Mouse (Mus musculus) liver, embryonic 11.5 days (tissue): ENCODE results near the gene Tfam. TPM values are rescaled to one million over a fixed set of nuclear protein-coding genes. Genes with fewer than 3 reads are reported as not detected.

Experiments
- ATAC-seq: fragments of 200-750 bp; cut with Nextera tagmentation; replicated peaks from 2 replicates; pipeline ENCODE4 v1.8.0; 2017; ENCODE audit warnings: moderate number of reproducible peaks, mild to moderate bottlenecking, moderate TSS enrichment, moderate library complexity; ENCODE audit not compliant: low FRiP score
- DNase-seq: peaks from one replicate; pipeline ENCODE4 v3.0.0-alpha.2; 2017; ENCODE audit warnings: low spot score
- H3K27ac ChIP-seq: fragments of 300-500 bp; sonication (generic); 2 replicates; pipeline ENCODE4 v1.5.1; 2014; ENCODE audit warnings: mild to moderate bottlenecking, low read depth, low read length, control low read depth
- H3K27me3 ChIP-seq: fragments of 300-500 bp; sonication (generic); replicated peaks from 2 replicates; pipeline ENCODE4 v1.6.1; 2014; ENCODE audit warnings: low read length, mixed read lengths; ENCODE audit not compliant: control insufficient read depth, insufficient read depth
- H3K36me3 ChIP-seq: fragments of 300-500 bp; sonication (generic); 2 replicates; pipeline ENCODE4 v1.6.1; 2014; ENCODE audit warnings: mild to moderate bottlenecking, low read length, moderate library complexity, mixed read lengths; ENCODE audit not compliant: control insufficient read depth, insufficient read depth
- H3K4me1 ChIP-seq: fragments of 300-500 bp; sonication (generic); replicated peaks from 2 replicates; pipeline ENCODE4 v1.6.1; 2014; ENCODE audit warnings: low read length, mixed read lengths; ENCODE audit not compliant: control insufficient read depth, insufficient read depth
- H3K4me2 ChIP-seq: fragments of 300-500 bp; sonication (generic); 2 replicates; pipeline ENCODE4 v1.6.1; 2014; ENCODE audit warnings: mild to moderate bottlenecking, control low read depth, moderate library complexity
- H3K4me3 ChIP-seq: fragments of 300-500 bp; sonication (generic); 2 replicates; pipeline ENCODE4 v1.5.1; 2014; ENCODE audit warnings: low read depth, low read length, control low read depth
- H3K9ac ChIP-seq: fragments of 300-500 bp; sonication (generic); 2 replicates; pipeline ENCODE4 v1.6.1; 2014; ENCODE audit warnings: low read depth, low read length, control low read depth
- H3K9me3 ChIP-seq: fragments of 300-500 bp; sonication (generic); 2 replicates; pipeline ENCODE4 v1.6.1; 2016; ENCODE audit warnings: low read length, inconsistent platforms, mixed read lengths; ENCODE audit not compliant: control insufficient read depth
- WGBS: fragments of 180-500 bp; shearing (Covaris S2); extraction: QIAGEN DNeasy Blood & Tissue Kit; methylation state at CpG from one replicate; pipeline ENCODE4 v1.1.7; 2014; 5-methylcytosine and 5-hydroxymethylcytosine counted together
- polyA plus RNA-seq: library from polyadenylated mRNA; unstranded; fragments of >200 nt; fragmentation: Nextera tagmentation; extraction: Ambion mirVana; gene quantifications from 2 replicates; pipeline ENCODE4 v1.2.1, GENCODE M21; 2014

Tfam gene
- polyA plus RNA-seq, 1 experiment from 2014 or later: 104 TPM

DNA sequence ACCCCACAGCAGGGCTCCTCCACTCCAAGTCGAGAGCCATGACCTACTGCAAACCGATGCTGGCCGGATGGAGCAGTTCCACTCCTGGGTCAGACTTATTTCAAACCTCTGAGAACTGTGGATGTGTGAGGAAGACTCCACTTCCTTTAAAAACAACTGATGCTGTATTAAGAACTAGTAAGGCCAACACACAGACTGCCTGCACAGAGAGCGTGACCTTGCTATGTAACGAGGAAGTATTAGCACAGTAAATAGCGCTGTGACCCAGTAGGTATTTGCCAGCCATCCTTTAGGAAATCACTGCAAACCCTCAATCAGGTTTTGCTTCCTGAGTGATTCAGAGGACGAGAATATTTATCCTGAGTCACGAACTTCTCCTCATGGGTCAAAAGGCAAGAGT, 23.6 kb upstream of the Tfam start:
- H3K36me3 ChIP-seq: no peaks in the 10 kb centered on the region; the same call in 1 of the 2 replicates
- no peak overlapping the region for H3K4me2 ChIP-seq

DNA sequence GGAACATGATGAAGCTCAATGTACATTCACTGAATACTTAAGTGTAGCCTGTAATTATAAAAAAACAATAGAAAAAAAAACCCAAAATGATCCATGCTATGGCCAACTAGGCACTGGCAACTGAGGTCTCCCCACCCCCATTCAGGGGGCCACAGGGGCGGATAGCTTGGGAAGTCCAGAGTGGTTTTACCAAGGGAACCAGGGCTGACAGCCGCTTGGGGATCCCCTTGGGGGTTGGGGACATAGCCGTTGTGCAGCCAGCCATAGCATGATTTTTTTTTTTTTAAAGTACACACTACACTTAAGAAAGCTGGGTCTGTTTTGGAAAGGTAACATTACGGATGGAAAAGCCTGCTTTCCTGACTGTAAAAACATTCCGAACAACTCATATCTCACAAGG, 20.9 kb upstream of the Tfam start:
- 88% methylated on average over 5 of the region's 5 CpGs for WGBS
- ATAC-seq (no peak), DNase-seq (no peak)
- Histone ChIP-seq H3K9ac (no peak overlapping the region), H3K36me3 (no peaks in the 10 kb centered on the region; the same call in 1 of the 2 replicates), H3K4me3 (no peak overlapping the region), H3K27me3 (no peaks in the 10 kb centered on the region), H3K27ac (no peak overlapping the region), H3K4me2 (no peak overlapping the region), H3K9me3 (no peaks in the 10 kb centered on the region), H3K4me1 (no peaks in the 10 kb centered on the region)

More for the DNA sequence above, 23.6 kb upstream of the Tfam start:
- Histone ChIP-seq H3K9ac (no peak overlapping the region), H3K27ac (no peak overlapping the region), H3K27me3 (no peaks in the 10 kb centered on the region), H3K4me1 (no peaks in the 10 kb centered on the region), H3K9me3 (no peaks in the 10 kb centered on the region), H3K4me3 (no peak overlapping the region)
- no peak for DNase-seq
- 0 out of 2 replicates have a peak, but pooled peaks have one; percentile 15 for ATAC-seq
- WGBS: 80% methylated on average over 8 of the region's 8 CpGs

DNA sequence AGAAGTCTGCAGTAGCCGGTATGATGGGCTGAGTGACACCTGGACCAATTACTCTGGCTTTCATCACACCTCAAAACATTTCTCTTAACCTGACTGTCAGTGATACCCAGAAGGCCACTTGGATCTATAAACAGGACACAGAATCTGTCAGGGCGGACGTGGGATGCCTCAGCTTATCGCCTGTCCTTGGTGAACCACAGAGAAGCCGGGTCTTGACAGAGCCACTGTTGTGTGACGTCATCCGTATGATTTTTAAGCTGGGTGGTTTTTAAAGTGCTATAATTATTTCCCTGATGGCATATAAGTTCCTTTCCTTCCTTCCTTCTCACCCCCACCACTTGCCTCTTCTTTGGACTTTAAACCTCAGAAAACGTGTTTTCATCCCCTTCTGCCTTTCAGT, 20.4 kb upstream of the Tfam start:
- Histone ChIP-seq H3K36me3 (no peaks in the 10 kb centered on the region; the same call in 1 of the 2 replicates), H3K27me3 (no peaks in the 10 kb centered on the region), H3K4me3 (no peak overlapping the region), H3K9me3 (no peaks in the 10 kb centered on the region), H3K4me1 (no peaks in the 10 kb centered on the region), H3K4me2 (no peak overlapping the region), H3K9ac (no peak overlapping the region), H3K27ac (no peak overlapping the region)
- DNase-seq (no peak), ATAC-seq (no peak)
- 80% methylated on average over 8 of the region's 8 CpGs for WGBS

DNA sequence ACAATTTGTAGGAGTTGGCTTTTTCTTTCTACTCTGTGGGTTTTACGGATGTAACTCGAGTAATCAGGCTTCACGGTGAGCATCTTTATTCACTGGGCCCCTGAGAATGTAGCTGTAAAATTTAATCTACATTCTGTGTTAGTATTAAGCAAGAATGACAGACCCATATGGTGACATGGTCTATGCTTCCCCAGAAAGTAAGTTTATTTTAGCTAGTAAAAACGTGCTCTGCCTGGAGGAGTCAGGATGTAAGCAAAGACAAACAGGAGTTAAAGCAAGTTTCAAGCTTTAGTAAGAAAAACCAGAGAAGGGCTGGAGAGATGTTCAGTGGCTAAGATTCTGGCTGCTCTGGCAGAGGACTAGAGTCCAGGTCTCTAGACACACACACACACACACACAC, 15.1 kb upstream of the Tfam start:
- no peak overlapping the region for H3K9ac ChIP-seq
- DNase-seq: no peak
- no peak overlapping the region for H3K27ac ChIP-seq
- H3K4me3 ChIP-seq: no peak overlapping the region
- H3K9me3 ChIP-seq: no peaks in the 10 kb centered on the region
- H3K4me1 ChIP-seq: no peaks in the 10 kb centered on the region
- H3K36me3 ChIP-seq: no peaks in the 10 kb centered on the region; the same call in 1 of the 2 replicates
- no peak overlapping the region for H3K4me2 ChIP-seq
- no peak for ATAC-seq
- no peaks in the 10 kb centered on the region for H3K27me3 ChIP-seq
- 81% methylated on average over 4 of the region's 4 CpGs for WGBS

DNA sequence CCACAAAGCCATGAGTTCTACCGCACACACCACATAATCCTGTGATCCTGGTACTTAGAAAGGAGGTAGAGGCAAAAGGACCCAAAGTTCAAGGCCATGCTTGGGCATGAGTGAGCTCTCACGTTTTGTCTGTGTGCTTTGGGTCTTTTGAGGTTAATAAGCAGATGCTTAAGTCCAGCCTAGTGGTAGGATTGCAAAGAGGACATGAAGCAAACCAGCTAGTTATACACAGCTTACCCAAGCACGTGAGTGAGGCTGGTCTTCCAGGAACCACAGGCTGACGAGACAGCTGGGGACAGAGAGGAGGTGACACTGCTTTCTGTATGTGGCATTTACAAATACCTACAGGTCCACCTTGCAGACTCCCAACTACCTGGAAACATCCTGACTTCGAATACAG, 14.3 kb upstream of the Tfam start:
- H3K9me3 ChIP-seq: no peaks in the 10 kb centered on the region
- no peaks in the 10 kb centered on the region; the same call in 1 of the 2 replicates for H3K36me3 ChIP-seq
- whole genome bisulfite sequencing: 70% methylated on average over 5 of the region's 5 CpGs
- ATAC-seq (no peak), DNase-seq (no peak)
- no peak overlapping the region for H3K4me3 ChIP-seq
- H3K4me2 ChIP-seq: no peak overlapping the region
- no peak overlapping the region for H3K9ac ChIP-seq
- H3K27me3 ChIP-seq: no peaks in the 10 kb centered on the region
- no peaks in the 10 kb centered on the region for H3K4me1 ChIP-seq
- no peak overlapping the region for H3K27ac ChIP-seq

DNA sequence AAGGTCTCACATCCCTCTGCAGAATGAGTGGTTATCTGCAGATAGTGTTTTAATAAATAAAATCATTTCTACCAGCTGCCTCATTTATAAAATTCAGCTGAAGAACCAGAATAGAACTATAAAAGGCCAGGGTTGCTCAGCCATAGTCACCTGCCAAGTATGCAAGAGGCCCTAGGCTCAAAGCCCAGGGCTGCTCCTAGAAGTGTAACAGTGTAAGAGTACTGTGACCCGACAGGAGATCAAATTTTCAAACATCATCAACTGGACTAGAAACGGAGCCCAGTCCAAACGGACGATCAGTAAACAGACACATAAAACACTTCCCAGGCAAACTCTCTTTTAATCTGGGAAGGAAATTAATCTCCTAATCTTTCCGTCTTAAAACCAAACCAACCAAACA, 13.8 kb upstream of the Tfam start:
- H3K36me3 ChIP-seq: no peaks in the 10 kb centered on the region; the same call in 1 of the 2 replicates
- no peaks in the 10 kb centered on the region for H3K9me3 ChIP-seq
- no peak for ATAC-seq
- H3K4me1 ChIP-seq: no peaks in the 10 kb centered on the region
- WGBS: 78% methylated on average over 5 of the region's 5 CpGs
- H3K27me3 ChIP-seq: no peaks in the 10 kb centered on the region
- no peak overlapping the region for H3K4me2 ChIP-seq
- DNase-seq: no peak
- no peak overlapping the region for H3K4me3 ChIP-seq
- no peak overlapping the region for H3K9ac ChIP-seq
- H3K27ac ChIP-seq: no peak overlapping the region

DNA sequence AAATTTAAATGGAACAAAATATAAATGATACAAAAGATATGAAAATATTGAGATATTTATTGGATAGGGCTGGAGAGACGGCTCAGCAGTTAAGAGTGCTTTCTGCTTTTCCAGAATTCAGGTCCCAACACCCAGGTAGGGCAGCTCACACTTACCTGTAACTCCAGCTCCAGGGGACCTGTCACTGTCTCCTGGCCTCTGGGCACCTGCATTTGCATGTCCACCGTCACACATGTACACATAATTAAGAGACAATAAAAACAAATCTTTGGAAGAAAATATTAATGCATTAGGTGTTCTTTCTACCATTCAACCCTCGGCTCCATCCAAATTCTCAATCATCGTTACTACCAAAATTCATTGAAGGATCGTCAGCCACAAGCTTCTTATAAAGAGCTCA, 13.2 kb upstream of the Tfam start:
- Histone ChIP-seq H3K27ac (no peak overlapping the region), H3K27me3 (no peaks in the 10 kb centered on the region), H3K36me3 (no peaks in the 10 kb centered on the region), H3K4me3 (no peak overlapping the region), H3K9me3 (no peaks in the 10 kb centered on the region), H3K9ac (no peak overlapping the region), H3K4me2 (no peak overlapping the region), H3K4me1 (no peaks in the 10 kb centered on the region)
- WGBS: 87% methylated on average over 5 of the region's 5 CpGs
- no peak for DNase-seq
- ATAC-seq: no peak

DNA sequence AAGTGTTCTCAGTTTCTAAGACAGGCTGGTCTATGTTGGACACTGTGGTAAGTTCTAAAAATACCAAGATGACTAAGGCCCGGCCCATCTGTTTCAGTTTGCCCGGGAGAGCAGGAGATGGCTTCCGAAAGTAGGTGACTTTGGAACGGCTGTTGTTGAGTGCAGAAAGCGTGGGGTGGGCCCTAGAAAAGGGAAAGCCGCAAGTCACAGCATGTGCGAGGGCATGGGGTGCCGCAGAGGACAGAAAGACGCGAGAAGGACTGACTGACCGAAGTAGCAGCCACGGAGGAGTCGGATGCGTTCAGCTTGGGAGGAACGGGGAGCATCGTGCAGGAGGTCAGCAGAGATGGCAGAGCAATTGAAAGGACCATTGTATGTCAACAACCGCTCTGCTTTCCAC, 12.4 kb upstream of the Tfam start:
- Histone ChIP-seq H3K4me3 (no peak overlapping the region), H3K4me2 (no peak overlapping the region), H3K27ac (no peak overlapping the region)

DNA sequence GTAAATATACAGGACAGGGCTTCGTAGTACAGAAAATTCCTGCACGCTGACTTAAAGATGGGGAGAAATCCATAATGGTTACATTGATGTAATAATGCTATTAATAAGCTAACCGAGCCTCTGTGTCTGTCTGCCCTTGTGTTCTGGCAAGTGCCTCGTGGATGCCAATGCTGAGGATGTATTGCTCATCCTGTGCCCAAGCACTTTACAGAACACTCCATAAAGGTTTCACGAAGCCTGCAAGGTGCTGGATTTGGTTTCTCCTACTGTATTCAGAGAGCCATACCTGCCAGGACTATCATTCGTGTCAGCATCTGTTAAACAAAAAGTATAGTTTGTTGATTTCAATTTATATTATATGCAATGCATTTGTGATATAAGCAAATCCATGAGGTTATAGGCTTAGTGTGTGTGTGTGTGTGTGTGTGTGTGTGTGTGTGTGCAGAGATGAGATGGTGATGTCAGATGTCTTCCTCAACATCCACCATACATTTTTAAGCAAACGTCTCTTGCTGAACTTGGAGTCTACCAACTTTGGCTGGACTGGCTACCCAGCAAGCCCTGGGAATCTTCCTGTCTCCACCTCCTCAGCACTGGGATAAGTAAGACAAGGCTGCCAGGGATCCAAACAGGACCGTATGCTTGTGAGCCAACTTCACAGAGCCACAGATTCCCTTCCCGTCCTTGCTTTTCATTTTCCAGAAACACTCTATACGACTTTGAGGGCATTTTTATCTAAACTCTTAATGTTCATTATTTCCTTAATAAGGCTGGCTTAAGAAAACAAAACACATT, 11.2 kb upstream of the Tfam start:
- H3K27ac ChIP-seq: no peak overlapping the region
- DNase-seq (no peak), ATAC-seq (no peak)
- no peak overlapping the region for H3K4me2 ChIP-seq
- no peak overlapping the region for H3K9ac ChIP-seq
- H3K36me3 ChIP-seq: no peaks in the 10 kb centered on the region
- H3K9me3 ChIP-seq: no peaks in the 10 kb centered on the region
- 73% methylated on average over 10 of the region's 10 CpGs for WGBS
- H3K27me3 ChIP-seq: no peaks in the 10 kb centered on the region
- H3K4me1 ChIP-seq: no peaks in the 10 kb centered on the region
- no peak overlapping the region for H3K4me3 ChIP-seq

More for the DNA sequence above, 12.4 kb upstream of the Tfam start:
- no peaks in the 10 kb centered on the region for H3K9me3 ChIP-seq
- 85% methylated on average over 17 of the region's 17 CpGs for WGBS
- H3K9ac ChIP-seq: no peak overlapping the region
- H3K36me3 ChIP-seq: no peaks in the 10 kb centered on the region
- DNase-seq (no peak), ATAC-seq (no peak)
- H3K4me1 ChIP-seq: no peaks in the 10 kb centered on the region
- no peaks in the 10 kb centered on the region for H3K27me3 ChIP-seq
